Mouse (Mus musculus) spleen, adult 2 months (tissue): ENCODE measurements around the gene Defb23.

ENCODE experiments used
- CTCF ChIP-seq: fragments of 200-500 bp; IDR thresholded peaks from 2 replicates; pipeline ENCODE4 v1.5.1; 2011; ENCODE audit warnings: mild to moderate bottlenecking, inconsistent platforms; ENCODE audit not compliant: insufficient read depth, insufficient read length, insufficient replicate concordance; ENCODE audit errors: extremely low read depth
- POLR2A ChIP-seq: fragments of 200-500 bp; IDR thresholded peaks from 2 replicates; pipeline ENCODE4 v1.6.1; 2011; ENCODE audit warnings: low read depth, low read length, inconsistent platforms

GRCm38 (mm10) chr2:152511592-152511991, 47.2 kb upstream of the Defb23 start, which contains the start of gene Defb26:
- no peak for TF ChIP-seq POLR2A
- TF ChIP-seq CTCF = no peak
